Mouse (Mus musculus): Measurements from ENCODE around the gene Pde1c.

DNA sequence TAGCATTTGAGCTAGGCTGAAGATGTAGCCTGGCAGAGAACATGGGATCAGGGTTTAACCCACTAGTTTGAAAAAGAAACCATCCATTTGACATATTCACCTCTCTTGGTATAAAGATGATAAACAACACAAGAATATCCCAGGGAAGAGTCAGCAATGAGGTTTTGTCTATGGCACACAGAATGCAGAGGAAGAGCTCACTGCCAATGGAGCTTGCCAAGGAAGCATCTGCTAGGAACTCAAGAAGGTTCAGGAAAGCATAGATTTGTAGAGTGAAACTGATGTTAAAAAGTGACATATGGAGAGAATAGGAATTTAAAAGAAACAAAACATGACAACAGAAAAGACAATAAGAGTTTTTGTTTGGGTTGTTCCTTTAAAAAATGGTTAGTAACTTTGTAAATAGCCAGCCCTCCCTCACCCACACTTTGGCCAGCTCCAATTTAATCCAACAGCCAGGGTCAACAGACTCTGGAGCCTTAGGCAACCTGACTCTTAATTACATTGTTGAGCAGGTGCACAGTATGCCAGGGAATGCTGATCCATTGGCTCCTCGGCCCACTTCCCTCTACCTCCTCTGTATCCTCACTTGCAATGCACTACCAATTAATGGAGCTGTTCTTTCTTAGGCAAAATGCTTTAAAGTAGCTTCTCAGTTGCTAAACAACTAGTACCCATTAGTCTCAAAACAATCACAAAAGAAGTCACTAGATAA lies 377.3 kb downstream of the Pde1c start:
- TF ChIP-seq CHD2 (IDR thresholded peaks at IDR 0.05; ENCODE audit: low read depth, low read length) (no peak), ZC3H11A (IDR thresholded peaks at IDR 0.05; ENCODE audit: borderline replicate concordance, low read depth, low read length) (no peak), ZNF384 (IDR thresholded peaks at IDR 0.05; ENCODE audit: low read depth, low read length) (no peak)

Measured in ES-E14 (cell line).